Mouse (Mus musculus) embryonic facial prominence, embryonic 15.5 days (tissue): ENCODE measurements around the gene Dkk3. TPM values are rescaled to one million over a fixed set of nuclear protein-coding genes. Genes with fewer than 3 reads are reported as not detected.

Source experiments
- ATAC-seq: fragments of 200-750 bp; cut with Nextera tagmentation; 2 replicates; pipeline ENCODE4 v1.8.0; 2017; ENCODE audit warnings: low read depth, moderate TSS enrichment; ENCODE audit not compliant: insufficient number of reproducible peaks, low FRiP score, low TSS enrichment
- H3K27ac ChIP-seq: fragments of 300-500 bp; sonication (generic); replicated peaks from 2 replicates; pipeline ENCODE4 v1.5.1; 2015; ENCODE audit warnings: mild to moderate bottlenecking, inconsistent platforms
- H3K27me3 ChIP-seq: fragments of 300-500 bp; sonication (generic); 2 replicates; pipeline ENCODE4 v1.6.1; 2015; ENCODE audit warnings: inconsistent platforms
- H3K36me3 ChIP-seq: fragments of 300-500 bp; sonication (generic); 2 replicates; pipeline ENCODE4 v1.6.1; 2015; ENCODE audit warnings: mild to moderate bottlenecking, inconsistent platforms
- H3K4me1 ChIP-seq: fragments of 300-500 bp; sonication (generic); 2 replicates; pipeline ENCODE4 v1.6.1; 2015; ENCODE audit warnings: inconsistent platforms
- H3K4me2 ChIP-seq: fragments of 300-500 bp; sonication (generic); replicated peaks from 2 replicates; pipeline ENCODE4 v1.6.1; 2015; ENCODE audit warnings: mild to moderate bottlenecking, inconsistent platforms
- H3K4me3 ChIP-seq: fragments of 300-500 bp; sonication (generic); replicated peaks from 2 replicates; pipeline ENCODE4 v1.5.1; 2015; ENCODE audit warnings: mild to moderate bottlenecking, inconsistent platforms
- H3K9ac ChIP-seq: fragments of 300-500 bp; sonication (generic); 2 replicates; pipeline ENCODE4 v1.6.1; 2015; ENCODE audit warnings: inconsistent platforms
- H3K9me3 ChIP-seq: fragments of 300-500 bp; sonication (generic); replicated peaks from 2 replicates; pipeline ENCODE4 v1.6.1; 2016; ENCODE audit warnings: inconsistent platforms
- WGBS: fragments of 180-500 bp; shearing (Covaris S2); methylation state at CpG from one replicate; pipeline ENCODE4 v1.1.7; 2015; 5-methylcytosine and 5-hydroxymethylcytosine counted together
- polyA plus RNA-seq: library from polyadenylated mRNA; unstranded; fragments of >200 nt; fragmentation: Nextera tagmentation; extraction: Ambion mirVana; gene quantifications from 2 replicates; pipeline ENCODE4 v1.2.1, GENCODE M21; 2015

Gene Dkk3
- polyA plus RNA-seq, 1 experiment from 2014 or later: 74.6 TPM

DNA sequence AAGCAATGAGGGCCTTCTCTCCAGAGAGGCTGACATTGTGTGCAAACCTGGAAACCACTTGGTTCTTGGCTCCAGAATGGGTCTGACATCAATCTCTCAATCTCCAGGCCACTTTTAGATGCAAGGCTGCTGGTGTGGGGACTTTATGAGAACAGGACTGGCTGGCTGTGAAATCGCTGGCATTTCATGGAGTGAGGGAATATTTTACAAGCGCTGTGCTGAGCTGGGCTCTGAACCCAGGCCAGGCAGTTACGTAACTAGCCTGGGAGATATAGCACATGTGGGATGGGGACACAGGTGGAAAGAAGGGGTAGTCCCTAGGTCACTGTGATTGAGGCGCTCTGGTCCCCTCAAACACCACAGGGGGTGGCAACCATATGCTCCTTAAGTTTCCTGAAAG, 33.4 kb upstream of the Dkk3 start:
- Histone ChIP-seq H3K36me3 (no peaks in the 10 kb centered on the region), H3K4me3 (no peak overlapping the region), H3K4me1 (peaks cover 6% of the 10 kb centered on the region; the same call in 1 of the 2 replicates), H3K4me2 (no peak overlapping the region), H3K27ac (no peak overlapping the region), H3K27me3 (no peaks in the 10 kb centered on the region), H3K9ac (no peak overlapping the region), H3K9me3 (no peaks in the 10 kb centered on the region)
- 74% methylated on average over 4 of the region's 4 CpGs for WGBS
- no peak for ATAC-seq

- no peak overlapping the region for H3K9ac ChIP-seq
- ATAC-seq: no peak
- H3K9me3 ChIP-seq: no peaks in the 10 kb centered on the region
- peak overlapping the region; percentile 24; the same call in 1 of the 2 replicates for H3K27ac ChIP-seq
- WGBS: 55% methylated on average over 13 of the region's 13 CpGs
- no peaks in the 10 kb centered on the region for H3K36me3 ChIP-seq
- no peaks in the 10 kb centered on the region for H3K27me3 ChIP-seq
- H3K4me3 ChIP-seq: no peak overlapping the region
- H3K4me2 ChIP-seq: no peak overlapping the region
- peaks cover 6% of the 10 kb centered on the region for H3K4me1 ChIP-seq
These were observed 28.9 kb upstream of the Dkk3 start for GRCm38 (mm10) chr7:112187536-112188459.

DNA sequence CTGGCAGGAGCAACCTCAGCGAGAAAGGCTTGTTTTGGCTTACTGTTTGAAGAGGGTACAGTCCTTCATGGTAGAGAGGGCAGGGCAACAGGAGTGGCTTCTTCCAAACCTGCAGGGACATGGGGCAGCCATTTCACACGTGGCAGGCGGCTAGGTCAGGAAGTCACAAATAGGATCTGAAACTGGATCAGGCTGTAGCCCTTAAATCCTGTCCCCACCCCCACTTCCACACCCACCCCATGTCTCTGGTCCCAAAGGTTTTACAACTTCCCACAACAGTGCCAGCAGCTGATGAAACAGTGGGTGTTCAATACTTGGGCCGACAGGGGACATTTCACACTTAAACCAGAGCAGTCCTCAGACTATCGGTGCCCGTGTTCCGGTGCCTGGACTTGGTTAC, 28.0 kb upstream of the Dkk3 start:
- no peak overlapping the region for H3K4me2 ChIP-seq
- no peak for ATAC-seq
- no peak overlapping the region for H3K9ac ChIP-seq
- 80% methylated on average over 7 of the region's 7 CpGs for WGBS
- no peaks in the 10 kb centered on the region for H3K36me3 ChIP-seq
- H3K27me3 ChIP-seq: no peaks in the 10 kb centered on the region
- no peak overlapping the region for H3K27ac ChIP-seq
- H3K4me3 ChIP-seq: no peak overlapping the region
- peaks cover 6% of the 10 kb centered on the region for H3K4me1 ChIP-seq
- H3K9me3 ChIP-seq: no peaks in the 10 kb centered on the region

DNA sequence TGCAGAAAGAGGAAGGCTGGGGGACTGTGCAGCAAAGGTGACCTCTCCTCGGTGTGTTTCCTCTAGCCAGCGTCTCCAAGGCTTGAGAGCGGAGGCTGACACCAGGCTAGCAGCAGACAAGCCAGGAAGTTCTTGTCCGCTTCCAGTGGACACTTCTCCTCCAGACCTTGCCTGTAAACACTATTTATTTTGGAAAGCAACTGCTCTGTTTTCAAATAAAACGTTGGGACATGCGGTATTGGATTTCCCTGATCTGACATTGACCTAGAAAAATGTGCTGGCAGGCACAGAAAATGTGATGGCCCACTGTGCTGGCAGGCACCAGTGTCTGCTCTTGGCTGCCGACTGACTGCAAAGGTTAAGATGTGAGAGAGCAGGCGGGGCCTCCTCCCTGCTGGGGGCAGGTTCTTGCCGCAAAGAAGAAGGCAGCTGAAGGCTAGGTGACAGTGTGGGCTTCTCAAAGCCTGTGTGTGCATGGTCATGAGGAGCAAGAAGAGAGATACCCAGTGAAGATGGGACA, 26.4 kb upstream of the Dkk3 start:
- 64% methylated on average over 9 of the region's 9 CpGs for WGBS
- Histone ChIP-seq H3K9me3 (no peaks in the 10 kb centered on the region), H3K4me2 (no peak overlapping the region), H3K27ac (no peak overlapping the region), H3K4me3 (no peak overlapping the region), H3K36me3 (no peaks in the 10 kb centered on the region), H3K4me1 (peaks cover 11% of the 10 kb centered on the region), H3K9ac (no peak overlapping the region), H3K27me3 (no peaks in the 10 kb centered on the region)
- ATAC-seq: no peak

DNA sequence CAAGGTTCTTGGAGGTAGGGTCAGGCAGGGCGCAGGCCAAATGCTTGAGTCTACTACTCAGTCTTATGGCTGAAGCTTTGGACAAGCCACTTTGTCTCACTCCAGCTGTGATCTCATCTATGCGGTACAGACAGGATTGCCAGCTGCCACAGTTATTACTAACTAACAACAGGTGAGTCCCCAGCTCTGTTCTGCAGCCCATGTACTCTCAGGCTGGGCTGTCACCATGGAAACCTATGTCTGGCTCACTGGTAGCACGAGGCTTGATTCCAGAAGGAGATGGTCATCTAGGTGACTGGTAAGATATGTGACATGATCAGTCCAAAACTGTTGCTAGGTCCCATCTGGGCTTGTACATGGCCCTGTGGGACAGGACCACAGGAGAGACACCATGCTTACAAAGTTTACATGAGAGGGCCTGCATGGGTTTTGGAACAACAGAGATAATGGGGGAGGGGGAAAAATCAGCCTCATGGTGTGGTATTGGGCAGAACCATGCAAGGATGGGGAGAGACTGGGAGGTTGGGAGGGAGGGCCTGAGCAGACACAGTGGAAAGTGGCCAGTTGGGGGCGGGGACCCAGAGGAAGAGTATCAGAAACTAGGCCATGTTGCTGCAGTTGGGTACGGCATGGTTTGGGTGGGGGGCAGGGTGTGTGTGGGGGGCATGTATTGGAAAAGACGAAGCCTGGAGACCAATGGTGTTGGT, 25.8 kb upstream of the Dkk3 start:
- Histone ChIP-seq H3K4me2 (no peak overlapping the region), H3K36me3 (no peaks in the 10 kb centered on the region), H3K9me3 (no peaks in the 10 kb centered on the region), H3K27ac (no peak overlapping the region), H3K27me3 (no peaks in the 10 kb centered on the region), H3K4me3 (no peak overlapping the region), H3K4me1 (peaks cover 17% of the 10 kb centered on the region), H3K9ac (no peak overlapping the region)
- WGBS: 71% methylated on average over 6 of the region's 6 CpGs
- no peak for ATAC-seq

GRCm38 (mm10) chr7:112183258-112183841, 24.5 kb upstream of the Dkk3 start:
- H3K4me3 ChIP-seq: no peak overlapping the region
- H3K36me3 ChIP-seq: no peaks in the 10 kb centered on the region
- H3K9ac ChIP-seq: no peak overlapping the region
- no peak for ATAC-seq
- H3K4me1 ChIP-seq: peaks cover 16% of the 10 kb centered on the region
- WGBS: 33% methylated on average over 5 of the region's 5 CpGs
- H3K4me2 ChIP-seq: no peak overlapping the region
- H3K27me3 ChIP-seq: no peaks in the 10 kb centered on the region
- H3K27ac ChIP-seq: no peak overlapping the region
- no peaks in the 10 kb centered on the region for H3K9me3 ChIP-seq

DNA sequence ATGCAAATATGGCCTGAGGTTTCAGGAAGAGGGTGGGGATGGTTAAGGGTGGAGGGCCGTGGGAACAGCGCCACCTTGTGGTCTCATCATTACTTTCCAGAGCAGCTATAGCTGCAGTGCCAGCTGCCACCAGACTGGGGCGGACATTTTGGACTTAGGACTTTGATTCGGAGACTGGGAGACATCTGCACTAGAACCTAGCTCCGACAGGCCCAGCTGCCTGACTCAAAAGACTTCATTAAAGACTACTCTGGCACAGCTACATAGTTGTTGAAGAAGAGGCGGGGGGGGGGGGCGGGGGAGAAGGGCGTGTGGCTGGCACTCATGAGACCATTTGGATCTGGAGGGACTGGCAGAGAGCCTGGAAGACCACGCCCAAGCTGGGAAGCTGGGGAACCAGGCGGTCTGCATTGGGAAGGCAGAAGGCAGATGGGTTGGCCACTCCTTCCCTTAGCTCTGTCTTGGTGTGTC, 21.4 kb upstream of the Dkk3 start:
- Histone ChIP-seq H3K27ac (peak overlapping the region; percentile 53), H3K4me1 (peaks cover 12% of the 10 kb centered on the region), H3K9ac (no peak overlapping the region), H3K27me3 (no peaks in the 10 kb centered on the region), H3K36me3 (no peaks in the 10 kb centered on the region), H3K9me3 (no peaks in the 10 kb centered on the region), H3K4me2 (peak overlapping the region; percentile 34), H3K4me3 (0 out of 2 replicates have a peak overlapping the region, but pooled peaks have one; percentile 12)
- ATAC-seq: peak; percentile 87
- WGBS: 8% methylated on average over 8 of the region's 10 CpGs

GRCm38 (mm10) chr7:112176627-112177026, 17.8 kb upstream of the Dkk3 start:
- Histone ChIP-seq H3K27me3 (no peaks in the 10 kb centered on the region), H3K4me2 (no peak overlapping the region), H3K4me1 (peaks cover 12% of the 10 kb centered on the region), H3K9ac (no peak overlapping the region), H3K36me3 (no peaks in the 10 kb centered on the region), H3K27ac (no peak overlapping the region), H3K9me3 (no peaks in the 10 kb centered on the region), H3K4me3 (no peak overlapping the region)
- WGBS: 84% methylated on average over 2 of the region's 2 CpGs
- ATAC-seq: no peak

DNA sequence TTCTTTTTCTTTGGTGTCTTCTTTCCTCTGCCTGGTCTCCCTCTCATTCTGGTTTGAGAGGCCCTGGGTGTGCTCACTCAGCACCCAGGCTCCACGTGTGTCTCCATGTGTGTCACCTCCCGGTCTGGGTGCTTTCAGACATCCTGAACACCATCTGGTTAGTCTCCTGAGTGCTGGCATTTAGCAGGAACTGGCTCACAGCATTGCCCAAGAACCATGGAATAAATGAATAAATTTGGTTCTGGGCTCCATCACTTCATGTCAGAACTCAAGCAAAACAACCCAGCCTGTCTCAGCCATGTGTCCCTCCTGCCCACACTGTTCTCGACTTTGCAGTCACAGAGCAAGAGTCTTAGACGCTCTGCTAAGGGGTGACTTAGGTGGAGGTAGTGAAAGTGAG, 13.8 kb upstream of the Dkk3 start:
- H3K27ac ChIP-seq: no peak overlapping the region
- 0 out of 2 replicates have a peak, but pooled peaks cover 5% of the 10 kb centered on the region for H3K4me1 ChIP-seq
- H3K9me3 ChIP-seq: no peaks in the 10 kb centered on the region
- H3K4me2 ChIP-seq: no peak overlapping the region
- WGBS: 60% methylated on average over 4 of the region's 4 CpGs
- H3K27me3 ChIP-seq: no peaks in the 10 kb centered on the region
- H3K4me3 ChIP-seq: no peak overlapping the region
- H3K9ac ChIP-seq: no peak overlapping the region
- no peak for ATAC-seq
- no peaks in the 10 kb centered on the region for H3K36me3 ChIP-seq

- H3K4me3 ChIP-seq: no peak overlapping the region
- no peaks in the 10 kb centered on the region for H3K27me3 ChIP-seq
- H3K9ac ChIP-seq: no peak overlapping the region
- WGBS: 36% methylated on average over 10 of the region's 10 CpGs
- 0 out of 2 replicates have a peak, but pooled peaks cover 5% of the 10 kb centered on the region for H3K4me1 ChIP-seq
- no peak overlapping the region for H3K27ac ChIP-seq
- H3K4me2 ChIP-seq: no peak overlapping the region
- ATAC-seq: no peak
- no peaks in the 10 kb centered on the region for H3K36me3 ChIP-seq
- H3K9me3 ChIP-seq: no peaks in the 10 kb centered on the region
These were observed 11.3 kb upstream of the Dkk3 start for GRCm38 (mm10) chr7:112169955-112170692.
